ENCODE assay signal across 9 mouse cellular contexts in the genomic region with DNA sequence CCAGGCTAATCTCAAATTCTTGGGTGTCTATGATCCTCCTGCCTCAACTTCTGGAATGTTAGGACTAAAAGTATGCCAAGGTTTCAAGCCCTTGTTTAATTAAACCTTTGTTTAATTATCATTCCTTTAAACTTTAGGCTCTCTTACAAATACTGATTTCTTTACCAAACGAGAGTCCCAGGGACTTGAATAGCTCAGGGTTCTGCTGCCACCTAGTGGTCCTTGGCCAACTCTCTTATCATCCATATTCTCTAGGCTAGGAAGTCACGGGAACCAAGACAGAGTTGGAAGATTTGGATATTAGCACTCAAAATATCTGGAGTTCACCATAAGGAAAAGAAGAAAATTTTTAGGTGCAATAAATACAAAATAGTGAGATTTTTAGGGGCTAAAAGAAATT. TPM values are rescaled to one million over a fixed set of nuclear protein-coding genes. Genes with fewer than 3 reads are reported as not detected.
DNase-seq lines count a peak whose midpoint lies in the region; ATAC-seq and TF ChIP-seq lines count a peak whose summit lies in the region.
"Had no signal": no experiment of that assay in that cellular context is flagged by ENCODE, and none has a peak within 500 bp of the region (broad histone marks: within the 10 kb centered on the region; RNA-seq: fewer than 3 reads in every experiment).

No protein-coding gene starts in this region.

- intact Hi-C loops in left cerebral cortex, postnatal 25 days (cut with DNase I), result loop anchor here (1.0 to 10.0 kb wide), 3 partner anchors 76 to 243 kb away; no protein-coding TSS in a partner anchor

- DNase-seq in kidney, adult 18-20 months, result peak; percentile 71
- peak; percentile 91 for DNase-seq in brain, embryonic 14.5 days (ENCODE audit: low read depth)
- DNase-seq in hindbrain, postnatal 0 days (ENCODE audit: low spot score), result peak; percentile 93
- DNase-seq in left cerebral cortex, postnatal 25 days (ENCODE audit: low spot score in 2 of 2), result peak; percentile 75 to 85
- DNase-seq in neural tube, embryonic 11.5 days (ENCODE audit: low spot score), result peak; percentile 72
- peak; percentile 76 for DNase-seq in thymus, adult 2 months

- peak; percentile 84; the same call in 1 of the 2 replicates for TF ChIP-seq CTCF in brain, embryonic 14.5 days (IDR thresholded peaks at IDR 0.05; ENCODE audit: borderline replicate concordance, extremely low read depth, insufficient read depth, insufficient read length)
- TF ChIP-seq CTCF in hindbrain, postnatal 0 days (IDR thresholded peaks at IDR 0.05; ENCODE audit: low read depth), result peak; percentile 89
- no peak for TF ChIP-seq CTCF in thymus, adult 2 months (IDR thresholded peaks at IDR 0.05; ENCODE audit: borderline replicate concordance, control insufficient read depth, extremely low read depth, insufficient read depth, low read length, poor library complexity)

- H3K9me3 ChIP-seq in kidney, embryonic 14.5 days (ENCODE audit: control insufficient read depth, low read length), result no peaks in the 10 kb centered on the region
- H3K9me3 ChIP-seq in hindbrain, postnatal 0 days (ENCODE audit: low read length), result no peaks in the 10 kb centered on the region
- no peaks in the 10 kb centered on the region for H3K9me3 ChIP-seq in neural tube, embryonic 11.5 days (ENCODE audit: control insufficient read depth, low read length)

- no peaks in the 10 kb centered on the region for H3K4me1 ChIP-seq in kidney, embryonic 14.5 days (ENCODE audit: control insufficient read depth, insufficient read depth, low read length)
- no peaks in the 10 kb centered on the region for H3K4me1 ChIP-seq in hindbrain, postnatal 0 days (ENCODE audit: insufficient read depth, low read length)
- no peaks in the 10 kb centered on the region for H3K4me1 ChIP-seq in neural tube, embryonic 11.5 days (ENCODE audit: control insufficient read depth, insufficient read depth, low read length)
- H3K4me1 ChIP-seq in thymus, adult 2 months (replicated peaks; ENCODE audit: control insufficient read depth, insufficient read depth, low read length), result peaks cover 12% of the 10 kb centered on the region

- no peak overlapping the region for H3K27ac ChIP-seq in kidney, embryonic 14.5 days (ENCODE audit: low read depth, low read length)
- H3K27ac ChIP-seq in hindbrain, postnatal 0 days, result no peak overlapping the region
- H3K27ac ChIP-seq in neural tube, embryonic 11.5 days (ENCODE audit: low read depth, low read length), result no peak overlapping the region
- H3K27ac ChIP-seq in thymus, adult 2 months (ENCODE audit: control insufficient read depth, insufficient read depth, low read length), result no peak overlapping the region

- ATAC-seq in kidney, embryonic 14.5 days (ENCODE audit: low FRiP score, low TSS enrichment), result no peak
- peak; percentile 90 for ATAC-seq in erythroid progenitor cell, adult 5-6 weeks (replicated peaks; ENCODE audit: low FRiP score, poor library complexity, severe bottlenecking)
- ATAC-seq in hindbrain, postnatal 0 days, result no peak
- ATAC-seq in neural tube, embryonic 11.5 days (ENCODE audit: insufficient read depth, low FRiP score, low TSS enrichment), result no peak

- H3K27me3 ChIP-seq in kidney, embryonic 14.5 days (ENCODE audit: control insufficient read depth, insufficient read depth, low read length), result no peaks in the 10 kb centered on the region
- H3K27me3 ChIP-seq in hindbrain, postnatal 0 days (ENCODE audit: insufficient read depth, low read length), result no peaks in the 10 kb centered on the region
- no peaks in the 10 kb centered on the region for H3K27me3 ChIP-seq in neural tube, embryonic 11.5 days (ENCODE audit: control insufficient read depth, insufficient read depth, low read length)
- H3K27me3 ChIP-seq in thymus, adult 2 months (ENCODE audit: control insufficient read depth, insufficient read depth, low read length), result no peaks in the 10 kb centered on the region

- WGBS in kidney, embryonic 14.5 days, result 13% methylated on average over 2 of the region's 2 CpGs
- WGBS in hindbrain, postnatal 0 days, result 8% methylated on average over 2 of the region's 2 CpGs
- 14% methylated on average over 2 of the region's 2 CpGs for WGBS in neural tube, embryonic 11.5 days
- WGBS in thymus, adult 2 months, result 11% methylated on average over 2 of the region's 2 CpGs

- H3K4me3 ChIP-seq in kidney, embryonic 14.5 days (ENCODE audit: low read length), result no peak overlapping the region
- H3K4me3 ChIP-seq in hindbrain, postnatal 0 days (ENCODE audit: low read length), result no peak overlapping the region
- H3K4me3 ChIP-seq in neural tube, embryonic 11.5 days (ENCODE audit: low read depth, low read length), result no peak overlapping the region
- no peak overlapping the region for H3K4me3 ChIP-seq in thymus, adult 2 months (ENCODE audit: control insufficient read depth, insufficient read depth, low read length)

- no peaks in the 10 kb centered on the region for H3K36me3 ChIP-seq in kidney, embryonic 14.5 days (ENCODE audit: control insufficient read depth, insufficient read depth, low read length)
- no peaks in the 10 kb centered on the region for H3K36me3 ChIP-seq in hindbrain, postnatal 0 days (ENCODE audit: insufficient read depth, low read length)
- H3K36me3 ChIP-seq in neural tube, embryonic 11.5 days (ENCODE audit: control insufficient read depth, insufficient read depth, low read length), result no peaks in the 10 kb centered on the region
- no peaks in the 10 kb centered on the region for H3K36me3 ChIP-seq in thymus, adult 2 months (ENCODE audit: control insufficient read depth, insufficient read depth, low read length)

- no peak overlapping the region for H3K4me2 ChIP-seq in kidney, embryonic 14.5 days (replicated peaks; ENCODE audit: low read depth, low read length)
- no peak overlapping the region for H3K4me2 ChIP-seq in hindbrain, postnatal 0 days (ENCODE audit: low read depth, low read length)
- no peak overlapping the region for H3K4me2 ChIP-seq in neural tube, embryonic 11.5 days (ENCODE audit: low read depth)

- no peak overlapping the region for H3K9ac ChIP-seq in kidney, embryonic 14.5 days (ENCODE audit: low read depth, low read length)
- H3K9ac ChIP-seq in hindbrain, postnatal 0 days (replicated peaks; ENCODE audit: low read length), result no peak overlapping the region
- no peak overlapping the region for H3K9ac ChIP-seq in neural tube, embryonic 11.5 days (ENCODE audit: low read length)

- TF ChIP-seq POLR2A in brain, embryonic 14.5 days (IDR thresholded peaks at IDR 0.05; ENCODE audit: borderline replicate concordance, extremely low read depth, insufficient read depth, insufficient read length, poor library complexity, severe bottlenecking), result no peak
- TF ChIP-seq POLR2A in thymus, adult 2 months (IDR thresholded peaks at IDR 0.05; ENCODE audit: control insufficient read depth, extremely low read depth, insufficient read depth, low read length, poor library complexity), result no peak

RNA-seq across cellular contexts. Expression of gene Bpgm, which starts 28.0 kb away (rescaled TPM):
- polyA plus RNA-seq in kidney, embryonic 14.5 days (2014; fragmentation: Nextera tagmentation; extraction: Ambion mirVana), result 32.3 and 42.3 TPM in 2 replicates
- 82.4 and 89.7 TPM in 2 replicates for polyA plus RNA-seq in brain, embryonic 14.5 days (2012; rRNA removed)
- total RNA-seq in erythroid progenitor cell, adult 5-6 weeks (2015; ENCODE audit: low replicate concordance), result 61.6 and 83.8 TPM in 2 replicates
- 139 and 182 TPM in 2 replicates for total RNA-seq in erythroid progenitor cell, adult 5-6 weeks (2017; ENCODE audit: low replicate concordance)
- total RNA-seq in hindbrain, postnatal 0 days (2014; rRNA removed), result 35.5 and 43.2 TPM in 2 replicates
- polyA plus RNA-seq in hindbrain, postnatal 0 days (2015; fragmentation: Nextera tagmentation; extraction: Ambion mirVana), result 72.9 and 73.9 TPM in 2 replicates
- total RNA-seq in left cerebral cortex, postnatal 25 days (2021), result 10 to 100 TPM; 69.3 to 76.2 TPM
- polyA plus RNA-seq in neural tube, embryonic 11.5 days (2014; fragmentation: Nextera tagmentation; extraction: Ambion mirVana), result 59.0 and 70.7 TPM in 2 replicates
- 19.6 and 22.5 TPM in 2 replicates for polyA plus RNA-seq in thymus, adult 2 months (2012; rRNA removed)

RNA-seq across cellular contexts. Expression of gene Akr1b7, which starts 35.8 kb away (rescaled TPM):
- 32.1 and 33.8 TPM in 2 replicates for polyA plus RNA-seq in kidney, embryonic 14.5 days (2014; fragmentation: Nextera tagmentation; extraction: Ambion mirVana)
- 0.05 TPM in 1 of 2 replicates, not detected in the other for polyA plus RNA-seq in brain, embryonic 14.5 days (2012; rRNA removed)
- 1.1 TPM in 1 of 2 replicates, not detected in the other for total RNA-seq in erythroid progenitor cell, adult 5-6 weeks (2015; ENCODE audit: low replicate concordance)
- 0.77 TPM in 1 of 2 replicates, not detected in the other for total RNA-seq in erythroid progenitor cell, adult 5-6 weeks (2017; ENCODE audit: low replicate concordance)
- total RNA-seq in hindbrain, postnatal 0 days (2014; rRNA removed), result not detected in 2 replicates
- 0.14 TPM in 1 of 2 replicates, not detected in the other for polyA plus RNA-seq in hindbrain, postnatal 0 days (2015; fragmentation: Nextera tagmentation; extraction: Ambion mirVana)
- total RNA-seq in left cerebral cortex, postnatal 25 days (2021), result not detected
- 0.24 TPM in 1 of 2 replicates, not detected in the other for polyA plus RNA-seq in neural tube, embryonic 11.5 days (2014; fragmentation: Nextera tagmentation; extraction: Ambion mirVana)
- polyA plus RNA-seq in thymus, adult 2 months (2012; rRNA removed), result 0.24 and 0.26 TPM in 2 replicates
- polyA plus RNA-seq: stomach, embryonic 14.5 days had no signal

Comparison
In these comparisons a context has a peak if more than half of its experiments do, and no peak if none do; other contexts are left out.
1. RNA of gene Akr1b7, which starts 35.8 kb away (polyA plus RNA-seq): 32.1 to 33.8 TPM in kidney, embryonic 14.5 days; 0.24 to 0.26 TPM in thymus, adult 2 months, 0.14 TPM in hindbrain, postnatal 0 days, 0.05 TPM in brain, embryonic 14.5 days and 0.24 TPM in neural tube, embryonic 11.5 days; every median in the first group is over 10 times any median in the second.
2. Peak in every context shown above with its lines, with median percentiles within 50 percentile points of each other: DNase-seq.